Mouse (Mus musculus) effector memory CD4-positive, alpha-beta T cell, adult 7 months (primary cell): ENCODE results near the gene Gstp3. TPM values are rescaled to one million over a fixed set of nuclear protein-coding genes. Genes with fewer than 3 reads are reported as not detected.

Experiments
- polyA plus RNA-seq: library from polyadenylated mRNA; unstranded; fragments of 100-300 nt; shearing (Covaris generic); gene quantifications from one replicate; pipeline ENCODE4 v1.2.1, GENCODE M21; 2017

The Gstp3 gene
- 42.6 TPM for polyA plus RNA-seq

GRCm38 (mm10) chr19:4059069-4059740 lies at the start of gene Gstp3:
Gstp3 (minus strand) TSS chr19:4059569.

DNA sequence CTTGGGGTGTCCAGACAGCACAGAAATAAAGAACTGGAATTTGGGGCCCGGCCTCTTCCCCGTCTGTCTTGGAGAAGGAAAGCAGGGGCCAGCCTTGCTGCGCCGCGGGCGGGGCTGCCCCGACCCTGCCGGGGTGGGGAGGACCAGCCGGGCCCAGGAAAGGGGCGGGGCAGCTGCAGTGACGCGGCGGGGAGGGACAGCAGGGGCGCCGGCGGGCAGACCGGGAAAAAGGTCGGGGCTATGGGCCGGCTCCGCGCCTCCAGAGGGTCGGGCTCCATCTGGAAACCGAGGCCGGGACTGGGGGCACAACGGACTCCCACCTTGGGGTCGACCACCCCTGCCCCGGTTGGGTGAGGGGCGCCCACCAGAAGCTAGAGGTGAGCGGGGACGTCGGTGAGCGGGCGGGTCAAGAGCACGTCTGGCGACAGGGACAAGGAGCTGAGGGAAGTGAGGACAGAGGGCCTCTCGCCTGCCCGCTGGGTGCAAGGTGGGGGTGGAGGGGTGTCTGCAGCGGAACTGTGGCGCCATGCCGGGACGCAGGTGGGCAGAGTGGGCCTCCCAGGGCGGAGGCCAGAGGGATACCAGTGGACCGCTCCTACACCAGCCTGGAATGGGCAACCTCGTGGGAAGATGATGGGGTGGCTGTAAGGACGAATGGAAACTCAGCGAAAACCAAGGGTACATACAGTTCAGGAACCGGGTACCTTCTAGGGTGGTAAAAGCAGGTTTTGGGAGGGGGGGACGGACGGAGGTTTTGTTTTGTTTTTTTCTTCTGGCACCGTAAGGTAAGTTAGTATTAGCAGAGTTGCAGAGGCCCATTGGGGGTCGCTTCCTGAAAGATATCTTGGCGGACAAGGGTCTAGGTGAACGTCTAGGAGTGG lies 40.7 kb upstream of the Gstp3 start, which contains the start of gene Pitpnm1:
Gene Pitpnm1 (plus strand): TSS at position 162 of the 881 bp plus-strand sequence.

GRCm38 (mm10) chr19:4096642-4097440 lies 37.5 kb upstream of the Gstp3 start, which contains the start of gene Cdk2ap2:
Cdk2ap2 (plus strand) TSS chr19:4097182.

GRCm38 (mm10) chr19:4081394-4081793 lies 22.0 kb upstream of the Gstp3 start, which contains the start of gene Cabp2:
Cabp2 (plus strand) TSS chr19:4081578.

DNA sequence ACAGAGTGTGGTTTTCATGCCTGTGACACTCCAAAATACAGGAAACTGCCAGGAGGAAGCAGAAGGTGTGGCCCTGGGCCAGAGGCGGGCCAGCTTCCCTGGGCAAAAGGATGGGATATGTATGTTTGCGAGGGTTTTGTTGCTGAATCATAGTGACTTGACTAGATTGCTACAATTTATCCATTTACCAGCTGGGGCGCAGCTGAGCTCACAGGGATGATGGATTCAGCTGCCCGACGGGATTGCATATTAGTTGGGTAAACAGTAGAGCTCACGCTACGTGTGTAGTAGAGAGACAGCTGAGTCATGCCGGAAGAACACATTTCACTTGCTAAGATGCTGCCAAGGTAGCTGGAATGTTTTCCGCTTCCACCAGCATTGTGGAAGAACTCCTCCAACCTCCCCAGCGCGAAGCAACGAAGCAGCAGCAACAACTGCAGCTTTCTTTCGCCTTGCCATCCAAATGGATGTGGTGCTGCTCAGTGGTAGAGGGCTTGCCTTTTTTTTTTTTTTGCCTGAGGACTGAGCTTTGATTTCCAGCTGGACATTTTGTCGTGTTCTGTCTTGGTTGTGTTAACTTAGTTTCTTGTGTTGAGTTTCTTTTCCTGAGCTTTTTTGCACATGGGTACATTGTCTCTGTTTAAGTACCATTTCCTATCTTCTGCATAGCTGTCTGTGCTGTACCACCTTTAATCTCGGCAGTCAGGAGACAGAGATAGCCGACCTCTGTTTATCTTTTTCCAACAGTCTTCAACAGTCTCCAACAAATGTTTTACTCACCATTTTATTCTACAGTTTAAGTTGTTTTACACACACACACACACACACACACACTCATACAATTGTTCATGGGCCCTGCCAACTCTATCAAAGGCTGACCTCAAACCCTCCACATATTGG lies 13.2 kb downstream of the Gstp3 start, which contains the start of gene Gstp2:
Gene Gstp2 (minus strand): TSS at position 58 of the 900 bp plus-strand sequence.

DNA sequence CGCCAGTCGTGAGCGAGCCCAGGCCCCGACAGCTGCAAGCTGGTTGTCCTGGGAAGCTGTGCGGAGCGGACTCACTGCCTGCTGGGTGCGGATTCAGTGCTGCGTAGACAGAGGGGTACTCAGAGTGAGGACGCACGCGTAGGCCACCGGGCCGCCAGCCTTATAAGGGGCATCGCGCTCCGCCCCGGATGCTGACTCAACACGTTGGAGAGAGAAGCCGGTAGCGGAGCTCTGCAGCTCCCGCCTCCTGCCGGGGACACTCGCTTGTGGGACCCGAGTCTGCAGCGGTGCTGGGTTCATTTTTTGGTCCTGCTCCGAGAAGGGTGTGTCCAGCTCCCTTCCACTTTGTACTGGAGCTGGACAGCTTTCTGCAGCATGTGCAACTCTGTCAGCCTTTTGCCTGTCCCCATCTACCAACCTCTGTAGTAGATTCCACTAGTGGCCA lies 21.6 kb downstream of the Gstp3 start, which contains the start of gene Gstp1:
Gene Gstp1 (minus strand): TSS at position 198 of the 445 bp plus-strand sequence.

GRCm38 (mm10) chr19:4012432-4013022 lies 46.8 kb downstream of the Gstp3 start, which contains the start of gene Ndufv1:
Ndufv1 (minus strand) TSS chr19:4012806.

Other genes with a start within 250 kb of the Gstp3 start
- gene Chka, start 207.8 kb downstream of the Gstp3 start, polyA plus RNA-seq = 27.0 TPM
- gene Tcirg1, start 152.4 kb downstream of the Gstp3 start, polyA plus RNA-seq = 66.4 TPM
- gene Ndufs8, start 146.8 kb downstream of the Gstp3 start, polyA plus RNA-seq = 118 TPM
- gene Aldh3b1, start 129.8 kb downstream of the Gstp3 start, polyA plus RNA-seq = 0.20 TPM
- gene Unc93b1, start 124.4 kb downstream of the Gstp3 start, polyA plus RNA-seq = 37.0 TPM
- gene Aldh3b3, start 100.9 kb downstream of the Gstp3 start, polyA plus RNA-seq = 0.29 TPM
- gene Aldh3b2, start 87.2 kb downstream of the Gstp3 start, polyA plus RNA-seq = not detected
- gene Acy3, start 73.0 kb downstream of the Gstp3 start, polyA plus RNA-seq = not detected
- not detected for gene Tbx10, start 66.8 kb downstream of the Gstp3 start, polyA plus RNA-seq
- gene Nudt8, start 59.0 kb downstream of the Gstp3 start, polyA plus RNA-seq = 12.7 TPM
- gene Gm49405, start 58.9 kb downstream of the Gstp3 start, polyA plus RNA-seq = 0.85 TPM
- gene Doc2g, start 56.3 kb downstream of the Gstp3 start, polyA plus RNA-seq = 2.1 TPM
- 109 TPM for gene Ndufv1, start 46.8 kb downstream of the Gstp3 start, polyA plus RNA-seq
- 392 TPM for gene Gstp1, start 21.6 kb downstream of the Gstp3 start, polyA plus RNA-seq
- gene Gstp2, start 13.5 kb downstream of the Gstp3 start, polyA plus RNA-seq = not detected
- gene Cabp2, start 22.0 kb upstream of the Gstp3 start, polyA plus RNA-seq = not detected
- gene Cdk2ap2, start 37.6 kb upstream of the Gstp3 start, polyA plus RNA-seq = 550 TPM
- gene Pitpnm1, start 40.4 kb upstream of the Gstp3 start, polyA plus RNA-seq = 224 TPM
- gene Aip, start 66.3 kb upstream of the Gstp3 start, polyA plus RNA-seq = 157 TPM
- gene Gpr152, start 80.2 kb upstream of the Gstp3 start, polyA plus RNA-seq = not detected
- gene Cabp4, start 84.5 kb upstream of the Gstp3 start, polyA plus RNA-seq = not detected
- 214 TPM for gene Coro1b, start 89.0 kb upstream of the Gstp3 start, polyA plus RNA-seq
- gene Ptprcap, start 94.0 kb upstream of the Gstp3 start, polyA plus RNA-seq = 375 TPM
- gene Rps6kb2, start 103.8 kb upstream of the Gstp3 start, polyA plus RNA-seq = 57.9 TPM
- gene Carns1, start 115.9 kb upstream of the Gstp3 start, polyA plus RNA-seq = 13.1 TPM
- gene Tbc1d10c, start 131.7 kb upstream of the Gstp3 start, polyA plus RNA-seq = 416 TPM
- gene Ppp1ca, start 132.5 kb upstream of the Gstp3 start, polyA plus RNA-seq = 774 TPM
- 28.5 TPM for gene Rad9a, start 142.1 kb upstream of the Gstp3 start, polyA plus RNA-seq
- gene Clcf1, start 154.7 kb upstream of the Gstp3 start, polyA plus RNA-seq = 40.7 TPM
- gene AC109138.7, start 154.8 kb upstream of the Gstp3 start, polyA plus RNA-seq = not detected
- 59.6 TPM for gene Pold4, start 172.3 kb upstream of the Gstp3 start, polyA plus RNA-seq
- 0.32 TPM for gene Ssh3, start 209.6 kb upstream of the Gstp3 start, polyA plus RNA-seq
- gene Ankrd13d, start 223.6 kb upstream of the Gstp3 start, polyA plus RNA-seq = 7.9 TPM
- gene Grk2, start 246.7 kb upstream of the Gstp3 start, polyA plus RNA-seq = 205 TPM